Mouse (Mus musculus): ENCODE results near the gene Ophn1.

- TF ChIP-seq GATA1 (IDR thresholded peaks at IDR 0.05; ENCODE audit: borderline replicate concordance, low read length) (no peak), CTCF (IDR thresholded peaks at IDR 0.05; ENCODE audit: low read depth, low read length) (0 out of 2 replicates have a peak, but pooled peaks have one; percentile 8), POLR2AphosphoS5 (IDR thresholded peaks at IDR 0.05; ENCODE audit: insufficient replicate concordance, low read depth, low read length) (no peak), TAL1 (conservative IDR thresholded peaks at IDR 0.05; ENCODE audit: low read depth, low read length) (no peak)
These were observed 46.9 kb upstream of the Ophn1 start for GRCm38 (mm10) chrX:98937555-98938294.
